In the genomic region with DNA sequence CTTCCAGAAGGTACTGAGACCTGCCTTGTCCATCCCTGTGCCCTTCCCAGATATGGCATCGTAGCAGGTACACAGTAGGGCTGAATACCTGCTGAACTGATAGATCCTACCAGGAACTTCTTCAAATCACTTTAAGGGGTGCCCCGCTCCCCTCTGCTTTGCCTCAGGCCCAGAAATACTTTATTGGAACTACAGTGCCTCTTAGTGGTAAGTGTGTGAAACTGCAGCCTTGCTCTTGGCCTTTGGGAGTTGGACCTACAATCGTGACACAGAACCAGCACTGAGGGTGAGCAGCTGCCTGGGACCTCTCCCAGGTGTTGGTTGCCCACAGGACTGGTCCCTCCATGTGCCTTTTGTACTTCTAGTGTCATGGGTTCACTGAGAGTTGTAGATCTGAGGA, we compare ENCODE assay signal across 8 mouse cellular contexts. TPM values are rescaled to one million over a fixed set of nuclear protein-coding genes. Genes with fewer than 3 reads are reported as not detected.
A peak's percentile ranks its signal among the peaks of the same experiment; 100 is the strongest.
DNase-seq lines count a peak whose midpoint lies in the region; ATAC-seq and TF ChIP-seq lines count a peak whose summit lies in the region.

No protein-coding gene starts in this region.

- peak; percentile 68 for TF ChIP-seq CTCF in liver, embryonic 14.5 days (IDR thresholded peaks at IDR 0.05; ENCODE audit: low read depth)
- peak; percentile 82 for TF ChIP-seq CTCF in Patski (IDR thresholded peaks at IDR 0.05)

- ATAC-seq in cerebellum, adult (ENCODE audit: insufficient number of reproducible peaks, low FRiP score, low TSS enrichment): no peak
- no peak for ATAC-seq in liver, embryonic 14.5 days (ENCODE audit: insufficient read depth)
- no peak for ATAC-seq in liver, embryonic 12.5 days
- no peak for ATAC-seq in Patski

- no peak for TF ChIP-seq EP300 in liver, embryonic 14.5 days (IDR thresholded peaks at IDR 0.05; ENCODE audit: low read depth)

- H3K9ac ChIP-seq in liver, embryonic 14.5 days (replicated peaks): no peak overlapping the region
- H3K9ac ChIP-seq in liver, embryonic 12.5 days: no peak overlapping the region

- CTCF ChIA-PET in Patski (lab: Charles Lee): no interaction called here

- H3K4me1 ChIP-seq in liver, embryonic 14.5 days (replicated peaks; ENCODE audit: control insufficient read depth in 2 of 2, insufficient read depth in 2 of 2, low read length in 1 of 2): peaks cover 0 to 3% of the 10 kb centered on the region in 2 experiments; a peak in 1 of 4 replicates
- no peaks in the 10 kb centered on the region for H3K4me1 ChIP-seq in liver, embryonic 12.5 days

- H3K4me2 ChIP-seq in liver, embryonic 14.5 days (ENCODE audit: low read depth): no peak overlapping the region
- H3K4me2 ChIP-seq in liver, embryonic 12.5 days: no peak overlapping the region

- WGBS in liver, embryonic 14.5 days (ENCODE audit: insufficient replicate concordance): 20% methylated on average over 3 of the region's 3 CpGs
- 27% methylated on average over 3 of the region's 3 CpGs for WGBS in liver, embryonic 12.5 days (ENCODE audit: insufficient replicate concordance)

- POLR2A ChIA-PET in Patski (lab: Charles Lee): no interaction called here

- H3K9me3 ChIP-seq in liver, embryonic 14.5 days (ENCODE audit: control insufficient read depth, low read length): no peaks in the 10 kb centered on the region
- no peaks in the 10 kb centered on the region for H3K9me3 ChIP-seq in liver, embryonic 12.5 days (replicated peaks)

- in situ Hi-C loops in Patski (cut with MboI; ENCODE audit: low pct_unique_long_range_greater_than_20kb): loop anchor here (5.0 to 25.0 kb wide), 2 partner anchors 182 to 447 kb away; no protein-coding TSS in a partner anchor

- peak; percentile 23 to 33 for DNase-seq in cerebellum, postnatal 36 days
- no peak for DNase-seq in liver, embryonic 14.5 days (ENCODE audit: low read depth in 3 of 3, low spot score in 3 of 3)
- DNase-seq in Patski (ENCODE audit: low read depth, low spot score): no peak
- DNase-seq in layer of hippocampus, adult 8-10 months (ENCODE audit: low spot score in 2 of 2): peak; percentile 18 to 32
- DNase-seq in right cerebral cortex, postnatal 36 days (ENCODE audit: low spot score in 2 of 2): no peak
- DNase-seq in natural killer cell, adult 2 months (ENCODE audit: low spot score in 2 of 2): no peak

- H3K27me3 ChIP-seq in liver, embryonic 14.5 days (ENCODE audit: control insufficient read depth, insufficient read depth, low read length): no peaks in the 10 kb centered on the region; the same call in 1 of the 2 replicates
- H3K27me3 ChIP-seq in liver, embryonic 12.5 days (replicated peaks): peaks cover 28% of the 10 kb centered on the region
- H3K27me3 ChIP-seq in Patski: peaks cover 3% of the 10 kb centered on the region

- no peak overlapping the region for H3K27ac ChIP-seq in liver, embryonic 14.5 days
- no peak overlapping the region for H3K27ac ChIP-seq in liver, embryonic 12.5 days

- H3K36me3 ChIP-seq in liver, embryonic 14.5 days (replicated peaks; ENCODE audit: control insufficient read depth, insufficient read depth, low read depth): no peaks in the 10 kb centered on the region
- no peaks in the 10 kb centered on the region for H3K36me3 ChIP-seq in liver, embryonic 12.5 days

- no peak overlapping the region for H3K4me3 ChIP-seq in liver, embryonic 14.5 days (ENCODE audit: insufficient read depth in 1 of 2, low read depth in 2 of 2, low read length in 2 of 2)
- H3K4me3 ChIP-seq in liver, embryonic 12.5 days: no peak overlapping the region

RNA-seq across cellular contexts. Expression of a gene that starts 16.8 kb away (rescaled TPM):
- 0.02 and 0.03 TPM in 2 replicates for polyA plus RNA-seq in liver, embryonic 14.5 days (2012; rRNA removed)
- not detected in 2 replicates for polyA plus RNA-seq in liver, embryonic 14.5 days (2014; fragmentation: Nextera tagmentation; extraction: Ambion mirVana)
- 0.08 TPM in 2 replicates for polyA plus RNA-seq in liver, embryonic 12.5 days (2016; fragmentation: Nextera tagmentation; extraction: Ambion mirVana)
- not detected for polyA plus RNA-seq in Patski (2021)
- 1 to 10 TPM in 2 of 4 experiments, under 1 TPM in 2; 0.85 to 1.1 (median 0.97) TPM for total RNA-seq in layer of hippocampus, adult 8-10 months (2022)

Comparison
In these comparisons a context has a peak if more than half of its experiments do, and no peak if none do; other contexts are left out.
1. DNase-seq: peak in cerebellum, postnatal 36 days (2 of 2) and layer of hippocampus, adult 8-10 months (2 of 2); none in liver, embryonic 14.5 days (0 of 3), Patski (single experiment), right cerebral cortex, postnatal 36 days (0 of 2) and natural killer cell, adult 2 months (0 of 2).